Mouse (Mus musculus) gastrocnemius, postnatal 36 days (tissue): Measurements from ENCODE around the gene Pip4p1. TPM values are rescaled to one million over a fixed set of nuclear protein-coding genes. Genes with fewer than 3 reads are reported as not detected.
"Not testable (repeated sequence)": the region's sequence is repeated elsewhere in the genome, so short reads cannot be mapped to it uniquely, and the experiment has no call there.

ENCODE experiments used
- DNase-seq, 2 experiments: peaks; one replicate each; pipeline ENCODE4 v3.0.0; 2022
- intact Hi-C: fragments of 180-260 bp; cut with DNase I; formaldehyde crosslinking; loops from one replicate; pipeline ENCODE4 v1.15.1; 2025
- total RNA-seq, 2 experiments: library from RNA; stranded (reverse); gene quantifications; 2 replicates each; pipeline ENCODE4 v1.2.3; 2021

The Pip4p1 gene
- total RNA-seq, 2 experiments from 2014 or later = 12.4 to 15.4 TPM

DNA sequence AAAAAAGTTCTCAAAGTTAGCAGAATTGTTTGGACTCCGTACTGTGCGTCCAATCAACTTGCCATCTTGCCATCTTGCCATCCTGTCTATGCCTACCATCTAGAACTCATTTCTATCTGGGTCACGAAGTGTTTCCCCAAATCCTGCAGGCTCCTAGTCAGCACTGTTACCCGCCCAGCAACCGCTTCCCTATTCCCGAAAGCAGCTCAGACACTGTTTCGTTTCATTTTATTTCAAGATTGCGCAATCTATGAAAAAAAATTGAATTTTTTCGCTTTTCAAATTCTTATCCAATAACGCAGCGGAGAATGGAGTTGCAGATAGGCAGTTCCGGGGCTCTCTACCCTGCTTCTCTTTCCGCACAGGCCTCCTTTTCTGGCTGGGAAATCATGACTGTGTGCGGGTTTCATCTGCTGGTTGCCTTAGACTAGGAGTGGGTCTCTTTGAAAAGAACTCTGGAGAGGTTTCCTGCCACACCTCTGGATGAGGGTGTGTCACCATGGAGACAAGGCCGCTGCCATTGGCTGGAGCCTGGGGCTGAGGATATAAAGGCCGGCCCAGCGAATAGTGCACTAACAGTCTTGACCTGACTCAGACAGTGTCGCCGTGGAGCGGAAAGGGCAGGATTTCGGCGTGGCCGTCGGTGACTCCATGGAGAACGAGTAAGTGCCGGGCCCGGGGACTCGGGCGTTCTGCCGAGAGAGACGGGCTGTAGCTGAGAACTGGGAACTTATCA lies 13.4 kb upstream of the Pip4p1 start, which contains the start of gene Gm49342:
Gm49342 (plus strand) TSS at position 586 of the 736 bp plus-strand sequence.
- intact Hi-C loops = no loop called here
- peak; percentile 95 to 96 for DNase-seq

DNA sequence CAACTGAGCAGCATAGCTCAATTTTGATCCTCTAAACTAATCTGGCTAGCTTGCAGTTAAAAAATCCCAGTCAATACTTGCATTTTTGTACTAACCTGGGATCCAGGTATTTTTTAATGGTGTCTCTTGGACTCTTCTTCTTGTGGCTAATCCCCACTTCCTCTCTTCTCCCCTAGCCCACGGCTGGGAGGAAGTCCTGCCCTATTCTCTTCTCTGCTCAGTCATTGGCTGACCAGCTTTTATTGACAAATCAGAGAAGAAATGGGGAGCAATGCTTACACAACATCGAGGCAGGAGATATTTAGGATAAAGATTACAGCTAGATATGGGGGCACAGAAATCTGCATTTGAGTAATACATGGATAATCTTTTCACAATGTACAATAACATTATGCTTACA lies 8.3 kb upstream of the Pip4p1 start:
- no peak for DNase-seq
- intact Hi-C loops = no loop called here

DNA sequence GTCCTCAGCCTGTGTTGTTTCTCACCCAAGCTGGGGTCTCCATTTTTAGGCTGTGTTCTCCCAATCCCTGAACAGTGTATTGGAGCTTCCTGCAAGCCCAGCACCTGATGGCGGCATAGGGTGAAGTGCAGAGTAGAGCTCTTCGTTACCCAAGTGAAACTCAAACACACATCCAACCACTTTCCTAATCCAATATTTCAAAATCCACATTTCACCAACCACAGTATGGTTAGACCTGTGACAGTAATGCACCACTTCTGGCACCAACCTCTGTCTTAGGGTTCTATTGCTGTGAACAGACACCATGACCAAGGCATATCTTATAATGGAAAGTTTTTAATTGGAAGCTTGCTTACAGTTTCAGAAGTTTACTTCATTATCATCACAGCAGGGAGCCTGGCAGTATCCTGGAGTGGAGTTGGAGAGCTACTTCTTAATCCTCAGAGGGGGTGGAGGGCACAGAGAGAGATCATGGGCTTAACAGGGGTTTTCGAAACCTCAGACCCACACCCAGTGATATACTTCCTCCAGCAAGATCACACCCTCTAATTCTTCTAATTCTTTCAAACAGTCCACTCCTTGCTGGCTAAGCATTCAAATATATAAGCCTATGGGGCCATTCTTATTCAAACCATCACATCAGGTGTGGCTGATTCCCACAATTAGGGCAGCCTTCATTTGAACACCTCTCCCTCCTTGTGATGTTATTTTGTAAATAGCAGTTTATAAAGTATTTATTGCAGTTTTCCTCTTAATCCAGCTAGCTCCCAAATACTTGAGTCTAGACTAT lies 7.7 kb upstream of the Pip4p1 start:
- intact Hi-C loops = no loop called here
- no peak for DNase-seq

DNA sequence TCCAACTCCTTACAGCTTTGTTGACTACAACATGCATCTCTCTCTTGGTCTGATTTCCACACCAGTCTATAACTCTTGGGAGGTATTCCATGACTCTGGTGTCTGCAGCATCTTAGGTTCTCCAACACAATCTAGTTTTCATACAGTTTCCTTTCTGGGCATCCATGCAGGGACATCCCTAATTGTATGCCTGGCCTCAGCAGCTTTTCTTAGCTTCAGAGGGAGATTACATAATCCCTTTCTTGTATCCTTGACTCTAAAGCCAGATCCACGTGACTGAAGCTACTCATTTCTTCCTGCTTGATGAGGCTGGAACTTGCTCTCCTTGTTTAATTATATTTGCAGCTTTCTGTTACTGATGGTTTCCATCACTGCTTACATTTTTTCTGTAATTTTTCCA lies 6.0 kb upstream of the Pip4p1 start:
- intact Hi-C loops = no loop called here
- DNase-seq = no peak

DNA sequence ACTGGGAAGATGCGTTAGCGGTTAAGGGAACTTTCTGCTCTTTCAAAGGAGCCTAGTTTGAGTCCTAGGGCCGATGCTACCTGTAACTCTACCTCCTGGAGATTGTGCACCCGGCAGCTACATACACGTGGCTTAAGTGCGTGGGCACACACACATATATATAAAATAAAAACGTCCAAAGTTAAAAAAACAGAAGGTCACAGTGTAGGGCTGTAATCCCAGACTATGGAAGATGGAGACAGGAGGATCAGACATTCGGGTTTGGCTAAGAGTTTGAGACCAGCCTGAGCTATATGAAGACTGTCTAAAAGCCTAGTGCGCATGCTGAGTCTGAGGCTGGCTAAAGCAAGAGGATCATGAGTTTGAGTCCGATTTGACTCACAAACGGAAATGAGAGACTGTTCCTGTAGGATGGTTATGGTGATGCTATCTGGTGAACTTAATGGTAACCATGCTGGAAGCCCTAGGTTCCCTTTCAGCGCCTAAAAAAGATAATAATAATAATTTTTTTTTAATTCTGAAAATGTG lies 901 bp upstream of the Pip4p1 start:
- intact Hi-C loops = no loop called here
- DNase-seq = no peak

DNA sequence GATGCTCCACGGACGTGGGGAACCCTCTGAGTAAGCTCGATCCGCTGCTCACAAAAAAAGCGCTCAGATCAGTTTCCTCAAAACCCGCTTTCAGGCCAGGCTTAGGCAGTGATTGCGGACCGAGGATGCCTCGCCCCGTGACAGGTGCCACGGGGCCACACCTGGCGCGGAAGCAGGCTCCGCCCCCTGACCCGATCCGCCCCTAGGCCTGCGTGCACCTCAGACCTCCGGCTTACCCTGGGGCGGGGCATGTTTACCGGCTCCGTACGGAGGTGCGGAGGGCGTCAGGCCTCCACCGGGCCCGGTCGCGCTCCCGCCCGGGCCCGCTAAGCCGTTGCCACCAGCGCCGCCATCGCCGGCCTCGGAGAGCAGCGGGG lies 291 bp downstream of the Pip4p1 start:
- DNase-seq = no peak
- intact Hi-C loops = no loop called here

DNA sequence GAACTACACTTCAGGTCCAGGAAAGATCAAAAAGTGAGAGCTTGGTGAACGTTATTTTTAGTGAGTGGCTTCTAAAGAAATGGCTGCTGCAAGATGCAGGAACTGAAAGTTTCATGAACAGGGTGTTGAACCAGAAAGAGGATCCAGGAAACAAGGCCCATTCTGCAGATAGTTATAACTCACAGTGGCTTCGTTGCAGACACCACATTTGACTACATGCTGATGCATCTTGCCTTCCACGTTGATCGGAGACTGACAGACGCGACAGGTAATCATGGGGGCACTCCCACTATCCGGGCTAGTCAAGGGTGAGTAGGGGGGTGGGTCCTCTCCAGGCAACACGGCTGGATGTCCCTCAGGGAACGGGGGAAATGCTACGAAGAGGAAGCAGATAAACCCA lies 705 bp downstream of the Pip4p1 start:
- DNase-seq = peak in 1 of 2 experiments; percentile 19
- intact Hi-C loops = no loop called here

DNA sequence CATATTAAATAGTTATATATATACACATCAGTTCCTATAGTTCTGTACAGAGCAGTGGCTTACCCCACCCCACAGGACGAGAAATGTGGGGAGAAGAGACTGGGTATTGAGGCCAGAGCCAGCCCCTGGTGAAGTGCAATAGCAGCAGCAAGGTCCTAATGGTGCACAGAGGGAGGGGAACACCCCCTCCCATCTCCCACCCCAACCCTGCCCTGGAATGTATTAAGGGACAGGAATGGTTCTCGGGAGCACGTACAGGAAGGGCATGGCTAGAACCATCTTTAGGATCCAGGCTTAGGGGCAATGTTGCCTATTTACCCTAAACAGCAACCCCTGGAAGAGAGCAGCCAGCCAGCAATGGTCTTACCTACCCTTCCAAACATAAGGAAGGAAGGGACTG lies 3.3 kb downstream of the Pip4p1 start:
- intact Hi-C loops = no loop called here
- no peak for DNase-seq

DNA sequence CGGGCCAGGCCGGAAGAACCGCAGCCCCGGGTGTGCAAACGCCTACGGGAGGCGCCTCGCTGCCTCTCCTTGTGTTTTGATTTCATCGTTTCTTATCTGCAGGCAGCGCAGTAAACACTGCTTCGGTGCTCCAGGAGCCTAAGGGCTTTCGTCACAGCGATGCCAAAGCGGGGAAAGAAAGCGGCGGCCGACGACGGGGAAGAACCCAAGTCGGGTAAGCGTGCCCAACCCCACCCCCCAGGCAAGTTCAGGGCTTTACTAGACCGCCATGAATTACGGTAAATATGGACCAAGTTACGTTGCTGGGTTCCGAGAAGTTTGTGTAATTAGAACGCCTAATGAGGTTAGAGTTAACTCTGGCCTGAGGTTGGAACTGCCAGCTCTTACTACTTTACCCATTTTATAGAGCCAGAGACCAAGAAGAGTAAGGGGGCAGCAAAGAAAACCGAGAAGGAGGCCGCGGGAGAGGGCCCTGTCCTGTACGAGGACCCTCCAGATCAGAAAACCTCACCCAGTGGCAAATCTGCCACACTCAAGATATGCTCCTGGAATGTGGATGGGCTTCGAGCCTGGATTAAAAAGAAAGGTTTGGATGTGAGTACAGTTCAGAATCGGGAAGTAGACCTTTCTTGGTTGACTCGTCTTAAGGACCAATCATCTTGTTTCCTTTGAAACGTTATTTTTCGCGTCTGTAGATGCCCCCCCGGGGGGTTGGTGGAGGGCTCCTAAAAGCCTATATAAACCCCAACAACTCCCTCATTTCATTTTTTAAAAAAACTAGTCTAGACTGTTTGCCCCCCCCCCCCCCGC lies 5.3 kb downstream of the Pip4p1 start:
- DNase-seq = no peak
- intact Hi-C loops = no loop called here

DNA sequence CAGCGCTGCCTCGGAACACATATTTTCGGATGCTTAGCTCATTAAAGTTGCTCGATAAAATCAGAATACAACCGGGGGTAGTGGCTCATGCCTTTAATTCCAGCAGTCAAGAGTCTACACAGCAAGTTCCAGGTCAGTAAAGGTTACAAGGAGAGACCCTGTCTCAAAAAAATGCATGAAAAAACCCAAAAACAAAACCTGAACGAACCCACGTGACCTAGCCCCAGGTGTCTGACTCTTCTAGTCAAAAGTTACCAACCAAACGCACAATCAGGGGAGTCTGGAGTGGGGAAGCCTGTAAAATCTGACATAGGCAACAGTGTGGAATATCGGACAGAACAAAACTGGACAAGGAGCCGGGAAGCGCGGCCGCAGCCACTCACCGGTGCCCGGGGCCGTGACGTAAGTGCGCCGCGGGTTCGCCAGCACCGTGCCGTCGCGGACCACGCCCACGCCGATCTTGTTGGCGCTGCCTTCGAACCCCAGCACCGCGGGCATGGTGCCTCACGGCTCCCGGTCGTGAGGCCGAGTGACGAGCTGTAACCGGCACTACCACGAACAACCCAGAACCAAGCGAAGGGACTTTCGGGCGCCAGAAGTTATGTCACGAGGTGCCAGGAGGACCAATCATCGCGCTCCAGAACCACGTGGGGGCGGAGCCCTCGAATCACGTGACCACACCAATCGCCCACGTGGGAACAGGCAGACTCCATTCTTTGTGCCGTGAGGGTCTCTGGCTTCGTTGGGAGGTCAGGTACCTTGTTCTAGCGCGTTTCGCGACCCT lies 6.2 kb downstream of the Pip4p1 start, which contains the start of the genes Osgep and Apex1:
Osgep (minus strand) TSS at position 613 of the 784 bp plus-strand sequence.
Apex1 (plus strand) TSS at position 688 of the 784 bp plus-strand sequence.
- peak; percentile 95 to 96 for DNase-seq
- intact Hi-C loops = no loop called here

DNA sequence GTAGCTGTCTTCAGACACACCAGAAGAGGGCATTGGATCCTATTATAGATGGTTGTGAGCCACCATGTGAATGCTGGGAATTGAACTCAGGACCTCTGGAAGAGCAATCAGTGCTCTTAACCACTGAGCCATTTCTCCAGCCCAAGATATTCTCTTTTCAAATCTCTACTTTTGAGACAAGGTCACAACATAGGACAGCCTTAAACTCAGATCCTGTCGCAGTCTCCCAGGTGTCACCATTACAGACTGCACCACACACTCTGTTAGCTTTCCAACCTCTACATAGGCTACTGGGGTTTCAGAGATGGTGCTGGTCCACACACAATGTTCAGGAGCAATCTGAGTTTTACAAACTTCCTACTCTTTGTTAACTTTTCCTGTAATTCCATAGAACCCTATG lies 7.2 kb downstream of the Pip4p1 start:
- intact Hi-C loops, DNase-seq: not testable (repeated sequence)

DNA sequence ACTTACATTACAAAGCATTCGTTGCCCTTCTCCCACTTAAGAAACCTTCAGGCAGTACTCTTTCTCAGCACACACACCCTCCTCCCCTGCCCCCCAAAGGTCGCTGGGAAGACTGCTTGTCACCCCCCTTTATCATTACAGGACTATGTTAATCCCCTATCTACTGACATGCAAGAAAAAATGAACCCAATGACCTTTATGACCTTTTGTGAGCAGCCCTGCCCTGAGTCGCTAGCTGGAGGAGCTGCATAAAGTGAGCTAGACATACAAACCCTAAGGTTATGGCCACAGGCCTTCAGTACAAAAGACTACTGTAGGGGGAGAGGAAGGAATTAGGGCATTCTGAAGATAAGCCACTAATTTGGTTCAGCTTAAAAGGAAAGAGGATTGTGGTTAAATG lies 19.3 kb downstream of the Pip4p1 start:
- intact Hi-C loops = no loop called here
- DNase-seq = no peak

DNA sequence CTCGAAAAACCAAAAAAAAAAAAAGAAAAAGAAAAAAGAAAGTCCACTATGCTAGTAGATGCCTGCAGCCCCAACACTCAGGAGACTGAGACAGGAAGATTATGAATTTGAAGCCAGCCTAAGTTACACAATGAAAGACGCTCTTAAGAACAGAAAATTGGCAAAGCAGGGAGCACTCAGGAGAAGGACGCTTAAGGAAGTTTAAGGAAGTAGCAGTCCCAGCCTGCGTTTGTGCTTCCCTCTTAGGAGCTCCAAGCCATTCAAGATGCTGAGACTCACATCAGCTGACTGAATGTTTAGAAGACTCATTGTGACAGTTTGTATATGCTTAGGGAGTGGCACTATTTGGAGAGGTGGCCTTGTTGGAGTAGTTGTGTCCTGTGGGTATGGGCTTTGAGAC lies 22.5 kb downstream of the Pip4p1 start:
- no peak for DNase-seq
- intact Hi-C loops = no loop called here

DNA sequence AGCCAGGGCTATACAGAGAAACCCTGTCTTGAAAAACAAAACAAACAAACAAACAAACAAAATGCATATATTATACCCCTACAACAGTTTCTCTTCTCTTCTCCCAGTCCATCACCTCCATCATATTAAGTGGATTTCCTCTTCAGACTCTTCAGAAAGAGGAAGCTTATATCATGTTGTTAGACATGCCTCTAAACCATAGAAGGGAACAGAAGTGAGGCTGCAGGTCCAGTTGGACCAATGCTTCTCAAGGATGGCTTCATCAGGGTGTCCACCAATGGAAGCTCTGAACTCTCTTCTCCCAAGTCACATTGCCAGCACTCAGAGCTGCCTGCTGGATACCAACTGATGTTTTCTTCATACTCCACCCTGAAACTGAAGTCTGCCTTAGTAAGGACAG lies 25.3 kb downstream of the Pip4p1 start:
- intact Hi-C loops, DNase-seq: not testable (repeated sequence)

DNA sequence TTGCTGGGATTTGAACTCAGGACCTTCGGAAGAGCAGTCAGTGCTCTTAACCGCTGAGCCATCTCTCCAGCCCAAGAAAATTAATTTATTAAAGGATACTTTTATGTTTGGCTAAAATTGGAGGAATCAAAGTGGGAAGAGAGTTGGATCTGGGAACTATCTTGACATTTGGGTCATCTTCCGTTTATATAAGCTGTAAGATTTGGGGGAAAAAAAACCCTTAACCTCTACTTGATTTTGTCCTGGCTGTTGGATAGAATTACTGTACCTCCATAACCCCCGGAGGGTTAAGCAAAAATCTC lies 25.9 kb downstream of the Pip4p1 start:
- intact Hi-C loops = no loop called here

DNA sequence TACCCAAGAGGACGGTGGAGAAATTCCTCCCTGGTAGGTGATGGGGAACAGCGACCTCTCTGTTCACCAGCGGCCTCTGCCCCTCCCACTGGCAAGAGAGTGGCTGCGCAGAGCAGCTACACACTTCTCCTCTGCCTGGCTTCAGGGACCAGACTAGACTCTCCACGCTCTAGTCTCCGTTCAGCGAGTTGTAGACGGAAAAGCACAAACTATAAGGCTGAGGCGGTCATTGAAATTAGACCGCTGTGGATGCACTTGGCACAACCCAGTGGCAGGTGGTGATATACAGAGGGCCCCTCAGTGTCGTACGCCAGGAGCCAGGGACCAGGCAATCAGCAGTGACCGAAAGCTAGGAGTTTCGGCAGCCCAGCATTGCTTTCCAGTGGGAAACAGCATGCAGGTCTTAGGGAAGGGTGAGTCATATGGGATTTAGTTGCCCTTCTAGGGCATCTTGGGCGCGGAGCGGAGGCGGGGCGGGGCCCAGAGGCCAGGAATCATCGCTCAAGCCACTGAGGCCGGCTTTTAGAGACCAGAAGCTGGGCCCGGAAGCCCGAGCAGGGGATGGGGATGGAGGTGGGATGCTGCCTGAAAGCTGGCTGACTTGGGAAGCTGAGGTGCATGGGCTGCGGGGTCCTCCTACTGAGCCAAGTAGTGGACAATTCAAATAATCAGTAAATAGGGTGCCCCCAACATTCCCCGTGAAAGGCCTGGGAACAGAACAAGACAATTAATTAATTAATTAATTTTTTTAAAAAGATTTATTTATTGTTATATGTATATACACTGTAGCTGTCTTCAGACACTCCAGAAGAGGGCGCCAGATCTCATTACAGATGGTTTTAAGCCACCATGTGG lies 26.5 kb downstream of the Pip4p1 start:
- intact Hi-C loops = no loop called here
- peak; percentile 23 to 38 for DNase-seq

More for the DNA sequence above, 25.9 kb downstream of the Pip4p1 start:
- no peak for DNase-seq

DNA sequence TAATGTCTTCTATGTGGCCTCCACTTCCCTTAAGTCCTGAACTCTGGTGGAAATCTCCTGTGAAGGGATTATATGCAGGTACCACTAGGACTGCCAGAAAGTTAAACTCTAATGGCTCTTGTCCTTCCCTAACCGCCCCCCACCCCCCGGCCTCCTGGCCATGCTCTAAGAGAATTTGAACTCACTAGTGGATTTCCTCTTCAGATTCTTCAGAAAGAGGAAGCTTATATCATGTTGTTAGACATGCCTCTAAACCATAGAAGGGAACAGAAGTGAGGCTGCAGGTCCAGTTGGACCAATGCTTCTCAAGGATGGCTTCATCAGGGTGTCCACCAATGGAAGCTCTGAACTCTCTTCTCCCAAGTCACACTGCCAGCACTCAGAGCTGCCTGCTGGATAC lies 32.7 kb downstream of the Pip4p1 start:
- intact Hi-C loops, DNase-seq: not testable (repeated sequence)

DNA sequence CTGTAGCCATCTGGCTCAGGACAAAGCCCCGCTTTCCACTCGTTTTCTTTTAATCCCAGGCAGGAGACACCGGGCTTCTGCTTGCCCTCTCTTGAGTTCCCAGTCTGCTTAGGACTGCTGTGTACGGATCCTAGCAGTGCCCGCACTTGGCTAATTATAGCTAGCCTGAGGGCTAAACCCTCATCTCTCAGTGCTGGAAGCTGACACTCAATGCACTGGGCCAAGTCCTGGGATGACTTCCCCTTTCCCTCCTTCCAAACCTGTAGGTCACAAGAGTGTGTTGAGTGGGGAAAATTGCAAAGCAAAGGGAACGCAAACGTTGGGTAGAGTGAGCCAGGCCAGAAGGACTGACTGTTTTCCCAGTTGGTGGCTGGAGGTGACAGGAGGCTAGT lies 33.3 kb downstream of the Pip4p1 start, which contains the start of gene Klhl33:
Klhl33 (minus strand) TSS at position 134 of the 392 bp plus-strand sequence.
- intact Hi-C loops = no loop called here
- DNase-seq = peak; percentile 33 to 34
